Mouse (Mus musculus) yolk sac, embryonic 10.5 days (tissue): ENCODE measurements at regions not wholly inside any gene's neighbourhood (a gene's known extent, or its start where the extent isn't known, plus 50 kb on each side); places are given as distances from the start of the nearest gene placed in this dataset.
A peak's percentile ranks its signal among the peaks of the same experiment; 100 is the strongest.

Experiments used
- DNase-seq: peaks from one replicate; pipeline ENCODE4 v3.0.0-alpha.2; 2017; ENCODE audit warnings: low spot score

DNA sequence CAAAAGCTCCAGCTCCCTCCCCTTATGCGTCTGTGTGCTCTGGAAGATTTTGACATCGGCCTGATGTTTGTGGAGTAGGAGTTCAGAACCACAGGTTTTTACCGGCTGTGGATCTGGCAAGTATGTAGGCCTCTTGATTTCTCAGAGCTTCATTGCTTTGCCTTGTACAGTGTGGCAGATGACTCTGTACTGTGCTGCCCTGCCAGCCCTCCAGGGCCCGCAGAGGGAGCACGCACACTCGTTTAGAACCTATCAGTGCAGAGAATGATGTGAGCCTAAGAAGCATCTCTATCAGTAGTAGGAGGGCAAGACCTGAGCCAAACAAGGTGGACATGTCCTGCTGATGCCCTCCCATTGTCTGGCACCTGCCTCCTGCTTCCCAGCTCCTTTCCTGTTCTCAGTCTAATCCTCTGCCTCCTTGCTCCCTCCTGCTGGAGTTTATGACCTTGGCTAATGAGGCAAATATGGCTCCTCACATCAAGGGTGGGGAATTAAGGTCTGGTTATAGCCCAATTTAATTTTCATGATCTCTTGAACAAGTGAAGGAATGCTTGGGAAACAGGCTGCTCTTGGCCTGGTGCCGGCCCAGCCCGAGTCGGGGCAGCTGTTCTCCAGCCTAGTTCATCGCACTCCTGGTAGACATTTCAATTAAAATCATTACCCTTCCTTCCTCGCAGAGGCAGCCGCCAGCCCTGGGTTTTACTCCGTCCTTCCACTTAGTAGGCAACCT is 344.5 kb downstream of the Tmem38b start:
- DNase-seq = no peak

DNA sequence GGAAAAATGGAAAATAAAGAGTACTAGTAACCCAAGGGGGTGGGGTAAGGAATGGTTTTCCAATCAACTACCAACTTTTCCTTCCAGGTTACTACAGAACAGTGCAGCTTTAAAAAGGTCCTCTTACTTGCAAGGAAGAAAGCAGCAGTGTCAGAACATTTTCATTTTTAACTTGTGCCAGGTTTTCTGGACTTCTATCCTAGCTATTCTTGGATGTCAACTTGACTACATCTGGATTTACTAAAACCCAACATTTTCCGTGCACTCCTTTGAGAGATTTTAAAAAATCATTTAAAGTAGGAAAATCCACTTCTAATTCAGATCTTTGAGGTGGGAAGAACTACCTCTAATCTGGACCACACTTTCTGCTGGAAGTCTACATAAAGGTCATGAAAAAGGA is 358.4 kb downstream of the Tmem38b start:
- DNase-seq = no peak

DNA sequence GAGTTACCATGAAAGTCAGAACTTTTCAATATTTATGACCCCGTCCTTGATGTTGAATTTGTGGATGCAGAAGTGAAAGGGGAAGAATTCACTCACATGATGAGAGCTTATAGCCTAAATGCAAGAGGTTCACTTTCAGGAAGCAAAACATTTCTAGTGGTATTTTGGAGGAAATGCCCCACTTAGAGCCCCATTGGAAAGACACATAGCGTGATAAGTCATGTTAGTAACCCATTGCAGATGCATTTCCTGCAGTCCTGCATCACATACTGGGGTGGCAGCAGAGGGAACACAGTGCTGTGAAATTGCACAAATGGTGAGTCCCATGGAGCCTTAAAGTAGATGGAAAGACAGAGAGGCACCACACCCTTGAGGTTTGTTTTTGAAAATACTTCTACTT is 369.9 kb downstream of the Tmem38b start:
- DNase-seq = no peak

DNA sequence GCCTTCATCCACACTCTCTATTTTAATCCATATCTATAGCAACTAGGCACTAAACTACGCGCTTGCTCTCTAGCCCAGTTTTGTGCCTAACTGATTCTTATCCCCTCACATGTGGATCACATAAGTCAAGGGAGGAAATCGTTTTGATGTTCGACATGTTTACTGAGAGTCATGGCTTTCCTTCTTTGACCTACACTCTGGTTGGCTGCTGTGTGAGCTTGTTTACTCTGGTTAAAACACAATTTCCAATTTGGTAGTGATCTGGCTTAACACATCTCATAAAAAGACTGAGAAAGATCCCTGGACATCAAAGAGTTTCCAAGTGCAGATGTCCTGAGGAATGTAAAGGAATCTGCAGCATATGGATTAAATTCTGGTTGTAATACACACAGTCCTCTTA is 376.6 kb downstream of the Tmem38b start:
- peak; percentile 1 for DNase-seq

DNA sequence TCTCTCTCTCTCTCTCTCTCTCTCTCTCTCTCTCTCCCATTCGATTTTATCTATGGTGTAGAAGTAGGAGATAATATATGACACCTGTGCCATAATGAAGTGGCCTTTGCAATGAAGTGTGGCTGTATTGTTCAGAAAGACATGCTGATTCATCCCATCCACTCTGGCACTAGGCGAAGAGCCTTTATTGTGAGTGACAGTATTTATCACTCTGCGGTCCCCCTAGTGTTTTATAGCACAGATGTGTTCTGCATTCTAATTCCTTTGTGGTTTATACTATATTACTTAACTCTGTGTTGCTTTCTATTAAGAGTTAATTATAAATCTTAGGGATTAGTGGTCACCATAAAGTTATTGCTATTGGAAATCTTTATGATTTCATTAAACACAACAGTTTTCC is 398.7 kb downstream of the Tmem38b start:
- DNase-seq = no peak
